Mouse (Mus musculus) granulocyte monocyte progenitor cell, adult 5-6 weeks (primary cell): ENCODE measurements around the gene Gm17409. TPM values are rescaled to one million over a fixed set of nuclear protein-coding genes. Genes with fewer than 3 reads are reported as not detected.

Experiments used
- total RNA-seq, 2 experiments: library from RNA; stranded (forward) in 1 of 2; stranded (reverse) in 1 of 2; fragments of 200-712, 200-1000 nt in 1 of 2; fragments of >200 nt in 1 of 2; fragmentation: Nextera tagmentation in 1 of 2; gene quantifications; 2 replicates each; pipeline ENCODE4 v1.2.3; 2014 to 2017

The Gm17409 gene
- total RNA-seq, 2 experiments from 2014 or later = not detected

Other genes with a start within 250 kb of the Gm17409 start
- gene Acvr1c, start 112.2 kb upstream of the Gm17409 start, total RNA-seq (2014; fragmentation: Nextera tagmentation) = not detected in 2 replicates
- not detected in 2 replicates for gene Acvr1c, start 112.2 kb upstream of the Gm17409 start, total RNA-seq (2017)
- gene Acvr1, start 97.0 kb downstream of the Gm17409 start, total RNA-seq (2014; fragmentation: Nextera tagmentation) = 2.9 and 3.9 TPM in 2 replicates
- gene Acvr1, start 97.0 kb downstream of the Gm17409 start, total RNA-seq (2017) = 0.78 and 0.88 TPM in 2 replicates
- gene Upp2, start 97.2 kb downstream of the Gm17409 start, total RNA-seq (2014; fragmentation: Nextera tagmentation) = 0.09 TPM in 1 of 2 replicates, not detected in the other
- not detected in 2 replicates for gene Upp2, start 97.2 kb downstream of the Gm17409 start, total RNA-seq (2017)